Mouse (Mus musculus) thymus, adult 2 months (tissue): ENCODE results near the gene Srrd.

Experiments used
- CTCF ChIP-seq: fragments of 200-500 bp; IDR thresholded peaks from 2 replicates; pipeline ENCODE4 v1.5.1; 2012; ENCODE audit warnings: mild to moderate bottlenecking, control low read depth, low read length, moderate library complexity, borderline replicate concordance; ENCODE audit not compliant: control insufficient read depth, poor library complexity, insufficient read depth; ENCODE audit errors: extremely low read depth
- POLR2A ChIP-seq: fragments of 200-500 bp; IDR thresholded peaks from 2 replicates; pipeline ENCODE4 v1.6.1; 2012; ENCODE audit warnings: mild to moderate bottlenecking, low read length, control low read depth, moderate library complexity; ENCODE audit not compliant: control insufficient read depth, poor library complexity, insufficient read depth; ENCODE audit errors: extremely low read depth

GRCm38 (mm10) chr5:112320379-112320778 is 22.5 kb downstream of the Srrd start:
- TF ChIP-seq POLR2A (no peak), CTCF (no peak)
